ENCODE assay signal across 11 mouse cellular contexts in genomic region chr4:127214510-127214909, GRCm38 (mm10). TPM values are rescaled to one million over a fixed set of nuclear protein-coding genes. Genes with fewer than 3 reads are reported as not detected.
A peak's percentile ranks its signal among the peaks of the same experiment; 100 is the strongest.
DNase-seq lines count a peak whose midpoint lies in the region; ATAC-seq and TF ChIP-seq lines count a peak whose summit lies in the region.
"Had no signal": no experiment of that assay in that cellular context is flagged by ENCODE, and none has a peak within 500 bp of the region (broad histone marks: within the 10 kb centered on the region; RNA-seq: fewer than 3 reads in every experiment).

No protein-coding gene starts in this region.

- 17% methylated on average over 28 of the region's 28 CpGs for WGBS in hindbrain, embryonic 10.5 days
- WGBS in hindbrain, postnatal 0 days, result 35% methylated on average over 27 of the region's 28 CpGs
- WGBS in forebrain, embryonic 14.5 days, result 13% methylated on average over 28 of the region's 28 CpGs
- 19% methylated on average over 25 of the region's 28 CpGs for WGBS in midbrain, embryonic 12.5 days

- TF ChIP-seq CTCF in hindbrain, postnatal 0 days (IDR thresholded peaks at IDR 0.05; ENCODE audit: low read depth), result no peak

- no peaks in the 10 kb centered on the region for H3K9me3 ChIP-seq in hindbrain, embryonic 10.5 days
- no peaks in the 10 kb centered on the region for H3K9me3 ChIP-seq in hindbrain, postnatal 0 days (ENCODE audit: low read length)
- H3K9me3 ChIP-seq in ES-E14 (ENCODE audit: control insufficient read depth, insufficient read depth, low read depth, low read length), result no peaks in the 10 kb centered on the region
- H3K9me3 ChIP-seq in forebrain, embryonic 14.5 days (replicated peaks; ENCODE audit: control insufficient read depth, low read length), result no peaks in the 10 kb centered on the region
- H3K9me3 ChIP-seq in midbrain, embryonic 12.5 days, result no peaks in the 10 kb centered on the region

- ATAC-seq in hindbrain, postnatal 0 days, result no peak
- no peak; the same call in 1 of the 2 replicates for ATAC-seq in forebrain, embryonic 14.5 days
- ATAC-seq in midbrain, embryonic 12.5 days (ENCODE audit: low FRiP score, low read depth), result no peak

- H3K9ac ChIP-seq in hindbrain, postnatal 0 days (replicated peaks; ENCODE audit: low read length), result no peak overlapping the region
- H3K9ac ChIP-seq in ES-E14 (ENCODE audit: insufficient read depth, low read depth, low read length, poor library complexity, severe bottlenecking), result peak overlapping the region; percentile 45; the same call in 1 of the 2 replicates
- no peak overlapping the region for H3K9ac ChIP-seq in forebrain, embryonic 14.5 days (ENCODE audit: low read length)
- 0 out of 2 replicates have a peak overlapping the region, but pooled peaks have one; percentile 20 for H3K9ac ChIP-seq in midbrain, embryonic 12.5 days (replicated peaks)

- no peak overlapping the region for H3K4me2 ChIP-seq in hindbrain, postnatal 0 days (ENCODE audit: low read depth, low read length)
- H3K4me2 ChIP-seq in forebrain, embryonic 14.5 days (ENCODE audit: low read length), result peak overlapping the region; percentile 4; the same call in 1 of the 2 replicates
- peak overlapping the region; percentile 40 for H3K4me2 ChIP-seq in midbrain, embryonic 12.5 days (replicated peaks)

- H3K4me1 ChIP-seq in hindbrain, embryonic 10.5 days (replicated peaks), result peaks cover 10% of the 10 kb centered on the region
- no peaks in the 10 kb centered on the region for H3K4me1 ChIP-seq in hindbrain, postnatal 0 days (ENCODE audit: insufficient read depth, low read length)
- H3K4me1 ChIP-seq in ES-E14 (ENCODE audit: control insufficient read depth in 2 of 2, insufficient read depth in 2 of 2, low read length in 2 of 2, poor library complexity in 1 of 2), result peaks cover 0 to 10% of the 10 kb centered on the region in 2 experiments; a peak in 2 of 4 replicates
- H3K4me1 ChIP-seq in forebrain, embryonic 14.5 days (ENCODE audit: control insufficient read depth, insufficient read depth, low read length), result no peaks in the 10 kb centered on the region
- H3K4me1 ChIP-seq in midbrain, embryonic 12.5 days, result peaks cover 20% of the 10 kb centered on the region

- H3K4me3 ChIP-seq in hindbrain, embryonic 10.5 days, result peak overlapping the region; percentile 39
- no peak overlapping the region for H3K4me3 ChIP-seq in hindbrain, postnatal 0 days (ENCODE audit: low read length)
- H3K4me3 ChIP-seq in ES-E14 (ENCODE audit: insufficient read depth in 1 of 2, low read depth in 1 of 2, low read length in 2 of 2, poor library complexity in 1 of 2, severe bottlenecking in 1 of 2), result peak overlapping the region; percentile 38 to 50; a peak in 3 of 4 replicates
- H3K4me3 ChIP-seq in forebrain, embryonic 14.5 days (ENCODE audit: low read depth, low read length), result no peak overlapping the region
- peak overlapping the region; percentile 18 for H3K4me3 ChIP-seq in midbrain, embryonic 12.5 days
- H3K4me3 ChIP-seq: heart, adult 2 months had no signal

- in situ Hi-C loops in ES-E14 (cut with MboI; ENCODE audit: low sequenced_read_pairs in 2 of 2, unreplicated experiment in 2 of 2), result no loop called here

- no peak for DNase-seq in hindbrain, embryonic 10.5 days (ENCODE audit: low spot score)
- DNase-seq in hindbrain, postnatal 0 days (ENCODE audit: low spot score), result no peak
- DNase-seq in ES-E14 (ENCODE audit: low read depth, low spot score) (no peak), MN1 (ENCODE audit: low spot score) (no peak)
- no peak for DNase-seq in forebrain, embryonic 14.5 days (ENCODE audit: low spot score)
- no peak for DNase-seq in kidney, postnatal 10 days
- DNase-seq in B cell, adult 2 months, result no peak
- DNase-seq: heart, adult 2 months; heart, postnatal 36 days; thymus, adult 18-20 months had no signal

- H3K27me3 ChIP-seq in hindbrain, embryonic 10.5 days (ENCODE audit: insufficient read depth, poor library complexity, severe bottlenecking), result peaks cover 40% of the 10 kb centered on the region
- no peaks in the 10 kb centered on the region for H3K27me3 ChIP-seq in hindbrain, postnatal 0 days (ENCODE audit: insufficient read depth, low read length)
- H3K27me3 ChIP-seq in forebrain, embryonic 14.5 days (replicated peaks; ENCODE audit: control insufficient read depth, insufficient read depth, low read length), result 0 out of 2 replicates have a peak, but pooled peaks cover 11% of the 10 kb centered on the region
- H3K27me3 ChIP-seq in midbrain, embryonic 12.5 days, result peaks cover 30% of the 10 kb centered on the region

- H3K36me3 ChIP-seq in hindbrain, embryonic 10.5 days, result no peaks in the 10 kb centered on the region
- H3K36me3 ChIP-seq in hindbrain, postnatal 0 days (ENCODE audit: insufficient read depth, low read length), result no peaks in the 10 kb centered on the region
- H3K36me3 ChIP-seq in ES-E14 (ENCODE audit: control insufficient read depth, insufficient read depth, low read length, poor library complexity, severe bottlenecking), result peaks cover 7% of the 10 kb centered on the region; the same call in 1 of the 2 replicates
- H3K36me3 ChIP-seq in forebrain, embryonic 14.5 days (ENCODE audit: control insufficient read depth, insufficient read depth, low read length), result no peaks in the 10 kb centered on the region
- no peaks in the 10 kb centered on the region for H3K36me3 ChIP-seq in midbrain, embryonic 12.5 days

- H3K27ac ChIP-seq in hindbrain, embryonic 10.5 days, result peak overlapping the region; percentile 50
- H3K27ac ChIP-seq in hindbrain, postnatal 0 days, result no peak overlapping the region
- no peak overlapping the region for H3K27ac ChIP-seq in ES-E14 (ENCODE audit: insufficient read depth, low read depth, low read length, poor library complexity, severe bottlenecking)
- no peak overlapping the region for H3K27ac ChIP-seq in forebrain, embryonic 14.5 days (ENCODE audit: low read depth, low read length)
- H3K27ac ChIP-seq in midbrain, embryonic 12.5 days (replicated peaks), result no peak overlapping the region
- H3K27ac ChIP-seq: heart, adult 2 months had no signal

TF ChIP-seq in ES-E14, 5 proteins besides CTCF, POLR2A, EP300 and RAD21:
- TF ChIP-seq MAFK (IDR thresholded peaks at IDR 0.05; ENCODE audit: insufficient read depth, low read depth, low read length) (no peak), ZC3H11A (IDR thresholded peaks at IDR 0.05; ENCODE audit: borderline replicate concordance, low read depth, low read length) (no peak), HCFC1 (IDR thresholded peaks at IDR 0.05; ENCODE audit: borderline replicate concordance, insufficient read depth, low read length) (no peak), ZNF384 (IDR thresholded peaks at IDR 0.05; ENCODE audit: low read depth, low read length) (no peak), CHD2 (IDR thresholded peaks at IDR 0.05; ENCODE audit: low read depth, low read length) (no peak)

RNA-seq across cellular contexts. Expression of gene Smim12, which starts 29.1 kb away (rescaled TPM):
- 78.7 and 81.1 TPM in 2 replicates for polyA plus RNA-seq in hindbrain, embryonic 10.5 days (2016; fragmentation: Nextera tagmentation; extraction: Ambion mirVana)
- total RNA-seq in hindbrain, postnatal 0 days (2014; rRNA removed), result 40.8 and 47.2 TPM in 2 replicates
- 63.7 and 65.4 TPM in 2 replicates for polyA plus RNA-seq in hindbrain, postnatal 0 days (2015; fragmentation: Nextera tagmentation; extraction: Ambion mirVana)
- 50.2 and 72.6 TPM in 2 replicates for total RNA-seq in ES-E14 (2012; rRNA removed)
- 53.2 and 61.1 TPM in 2 replicates for polyA plus RNA-seq in forebrain, embryonic 14.5 days (2014; fragmentation: Nextera tagmentation; extraction: Ambion mirVana)
- polyA plus RNA-seq in midbrain, embryonic 12.5 days (2016; fragmentation: Nextera tagmentation; extraction: Ambion mirVana), result 41.7 and 50.3 TPM in 2 replicates

RNA-seq across cellular contexts. Expression of gene Dlgap3, which starts 45.5 kb away (rescaled TPM):
- polyA plus RNA-seq in hindbrain, embryonic 10.5 days (2016; fragmentation: Nextera tagmentation; extraction: Ambion mirVana), result 3.7 and 7.9 TPM in 2 replicates
- total RNA-seq in hindbrain, postnatal 0 days (2014; rRNA removed), result 153 and 163 TPM in 2 replicates
- 30.0 and 34.2 TPM in 2 replicates for polyA plus RNA-seq in hindbrain, postnatal 0 days (2015; fragmentation: Nextera tagmentation; extraction: Ambion mirVana)
- 8.8 and 14.1 TPM in 2 replicates for total RNA-seq in ES-E14 (2012; rRNA removed)
- polyA plus RNA-seq in forebrain, embryonic 14.5 days (2014; fragmentation: Nextera tagmentation; extraction: Ambion mirVana), result 8.4 and 10.8 TPM in 2 replicates
- polyA plus RNA-seq in midbrain, embryonic 12.5 days (2016; fragmentation: Nextera tagmentation; extraction: Ambion mirVana), result 8.2 and 8.3 TPM in 2 replicates

Comparison
In these comparisons a context has a peak if more than half of its experiments do, and no peak if none do; other contexts are left out.
1. H3K4me3 ChIP-seq: peak in hindbrain, embryonic 10.5 days (single experiment), ES-E14 (2 of 2) and midbrain, embryonic 12.5 days (single experiment); none in hindbrain, postnatal 0 days (single experiment) and forebrain, embryonic 14.5 days (single experiment).
2. H3K9ac ChIP-seq: peak in ES-E14 (single experiment) and midbrain, embryonic 12.5 days (single experiment); none in hindbrain, postnatal 0 days (single experiment) and forebrain, embryonic 14.5 days (single experiment).